Mouse (Mus musculus): ENCODE data around the gene Slc6a5. TPM values are rescaled to one million over a fixed set of nuclear protein-coding genes. Genes with fewer than 3 reads are reported as not detected.

The Slc6a5 gene
- total RNA-seq, 2 experiments from 2014 or later, result not detected

DNA sequence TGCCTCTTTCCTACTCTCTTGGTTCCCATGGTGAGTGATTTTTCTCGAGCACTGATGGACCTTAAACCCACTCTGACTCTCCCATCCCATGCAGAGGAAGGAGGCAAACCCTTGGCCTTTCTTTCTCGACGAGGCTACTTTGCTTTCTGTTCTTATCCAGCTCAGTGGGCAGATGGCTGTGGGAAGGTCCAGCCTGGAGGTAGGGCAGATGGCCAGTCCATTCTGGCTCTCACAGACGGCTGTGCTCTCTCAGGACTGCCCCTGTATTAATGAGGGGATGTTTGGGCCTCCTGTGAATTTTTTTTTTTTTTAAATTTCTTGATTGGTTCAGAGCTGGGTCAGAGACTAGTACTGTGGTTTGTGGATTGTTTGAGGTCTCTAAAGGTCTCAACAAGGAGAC is 59.6 kb downstream of the Slc6a5 start:
- Histone ChIP-seq H3K4me3 (no peak overlapping the region), H3K27ac (no peak overlapping the region)
- no peak for TF ChIP-seq CTCF (conservative IDR thresholded peaks at IDR 0.05)
- no peak for DNase-seq (ENCODE audit: low spot score in 2 of 2)

DNA sequence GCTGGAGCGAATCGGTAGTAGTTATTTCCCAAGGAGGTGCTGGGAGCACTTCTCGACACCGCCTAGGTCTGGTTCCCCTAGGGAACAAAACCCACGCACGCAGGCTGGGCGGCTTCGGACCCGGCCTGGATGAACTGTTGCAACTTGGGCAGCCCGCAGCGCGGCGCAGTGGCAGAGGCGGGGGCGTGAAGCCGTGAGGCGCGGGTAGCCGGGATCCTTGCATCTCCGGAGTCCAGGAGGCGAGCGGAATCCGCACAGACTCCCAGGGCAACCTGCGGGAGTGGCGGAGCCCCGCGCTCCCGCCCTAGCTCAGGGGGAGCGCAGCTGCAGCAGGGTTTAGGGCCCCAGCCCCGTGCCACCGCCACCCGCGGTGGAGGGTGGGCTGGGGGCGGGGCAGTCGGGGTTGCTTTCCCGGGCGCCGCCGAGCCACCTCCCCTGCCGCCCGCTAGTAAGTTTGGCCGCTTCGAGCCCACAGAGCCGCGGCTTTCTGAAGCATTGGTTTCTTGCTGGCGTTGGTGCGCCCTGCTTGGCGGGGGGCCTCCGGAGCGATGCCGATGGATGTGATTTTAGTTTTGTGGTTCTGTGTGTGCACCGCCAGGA is 65.0 kb downstream of the Slc6a5 start, which contains the start of gene Nell1:
TSS of gene Nell1 (plus strand) at position 24 of the 600 bp plus-strand sequence.
- DNase-seq (ENCODE audit: low spot score in 2 of 2), result peak in 1 of 2 experiments; percentile 20
- Histone ChIP-seq H3K4me3 (peak within 1 kb of the TSS; percentile 62), H3K27ac (peak within 1 kb of the TSS; percentile 82)
- no peak for TF ChIP-seq CTCF (conservative IDR thresholded peaks at IDR 0.05)

DNA sequence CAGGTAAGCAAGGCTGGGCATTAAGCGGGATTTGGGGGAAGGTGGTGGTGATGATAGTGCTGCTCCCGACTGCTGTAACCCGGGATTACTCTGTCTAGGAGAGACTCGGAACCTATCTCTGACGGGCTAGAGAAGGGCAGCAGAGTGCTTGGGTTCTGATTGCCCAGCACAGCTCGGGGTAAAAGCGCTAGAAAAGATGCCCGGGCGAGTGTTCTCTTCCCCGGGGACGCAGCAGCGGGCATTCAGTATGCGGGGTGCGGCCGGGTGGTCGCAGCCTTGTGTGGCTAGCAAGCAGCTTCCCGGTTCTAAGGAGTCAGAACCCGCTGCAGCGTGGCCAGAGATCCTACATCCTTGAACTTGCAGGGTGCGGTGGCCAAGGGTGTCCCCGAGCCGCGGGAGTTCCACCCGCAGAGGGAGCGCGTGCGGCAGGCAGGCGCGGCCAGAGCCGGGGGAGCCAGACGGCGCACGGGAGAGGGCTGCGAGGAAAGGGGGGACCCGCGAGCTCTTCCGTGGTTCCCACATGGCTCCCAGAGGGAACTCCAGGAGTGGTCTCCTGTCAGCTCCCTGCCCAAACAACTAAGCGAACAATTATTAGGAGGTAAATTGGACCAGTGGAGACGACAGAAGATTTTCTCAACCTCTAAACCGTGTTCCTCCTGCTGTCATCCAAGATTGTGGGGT is 65.6 kb downstream of the Slc6a5 start:
- Histone ChIP-seq H3K4me3 (peak overlapping the region; percentile 62), H3K27ac (peak overlapping the region; percentile 82)
- peak; percentile 69 for TF ChIP-seq CTCF (conservative IDR thresholded peaks at IDR 0.05)
- peak in 1 of 2 experiments; percentile 45 for DNase-seq (ENCODE audit: low spot score in 2 of 2)

GRCm38 (mm10) chr7:49981511-49982227 is 71.7 kb downstream of the Slc6a5 start:
- peak; percentile 67 for TF ChIP-seq CTCF (conservative IDR thresholded peaks at IDR 0.05)
- no peak overlapping the region for H3K4me3 ChIP-seq
- no peak for DNase-seq (ENCODE audit: low spot score in 2 of 2)
- no peak overlapping the region for H3K27ac ChIP-seq

- Histone ChIP-seq H3K27ac (no peak overlapping the region), H3K4me3 (no peak overlapping the region)
- no peak for TF ChIP-seq CTCF (conservative IDR thresholded peaks at IDR 0.05)
- no peak for DNase-seq (ENCODE audit: low spot score in 2 of 2)
These were observed 74.8 kb downstream of the Slc6a5 start for GRCm38 (mm10) chr7:49984698-49985097.

DNA sequence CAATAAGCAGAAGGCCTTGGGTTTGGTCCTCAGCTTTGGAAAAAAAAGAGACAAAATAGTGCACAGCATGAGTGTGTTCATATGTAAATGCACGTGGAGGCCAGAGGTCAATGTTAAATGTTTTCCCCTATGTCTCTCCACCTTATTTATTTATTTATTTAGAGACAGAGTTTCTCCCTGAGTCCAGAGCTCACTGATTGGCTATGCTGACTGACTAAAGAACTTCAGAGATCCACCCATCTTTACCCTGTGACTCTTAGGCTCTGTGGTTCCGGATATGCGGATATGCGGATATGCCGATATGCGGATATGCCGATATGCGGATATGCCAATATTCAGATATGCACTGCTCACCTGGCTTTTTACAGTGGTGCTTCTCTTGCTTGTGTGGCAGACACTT is 76.0 kb downstream of the Slc6a5 start:
- no peak for DNase-seq (ENCODE audit: low spot score in 2 of 2)
- Histone ChIP-seq H3K4me3 (no peak overlapping the region), H3K27ac (no peak overlapping the region)
- no peak for TF ChIP-seq CTCF (conservative IDR thresholded peaks at IDR 0.05)

DNA sequence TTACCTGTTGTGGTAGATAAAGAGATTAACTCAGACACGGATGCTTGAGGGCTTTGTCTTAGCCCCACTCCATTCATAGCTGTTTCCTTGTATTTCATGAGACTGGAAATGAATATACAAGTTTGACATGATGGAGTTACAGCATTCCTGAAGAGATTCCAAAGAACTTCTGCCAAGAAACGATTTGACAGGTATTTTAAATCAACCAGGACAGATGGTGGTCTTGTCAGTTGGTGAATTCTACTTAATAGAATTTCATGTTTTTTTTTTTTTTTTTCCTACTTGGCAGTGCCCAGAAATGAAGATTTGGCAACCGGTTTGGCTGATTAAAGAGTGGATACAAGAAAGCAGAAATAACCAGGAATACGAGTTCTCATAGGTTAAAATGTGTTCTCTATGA is 89.4 kb downstream of the Slc6a5 start:
- DNase-seq (ENCODE audit: low spot score in 2 of 2), result no peak
- no peak for TF ChIP-seq CTCF (conservative IDR thresholded peaks at IDR 0.05)
- Histone ChIP-seq H3K4me3 (no peak overlapping the region), H3K27ac (no peak overlapping the region)

GRCm38 (mm10) chr7:50005268-50005667 is 95.3 kb downstream of the Slc6a5 start:
- Histone ChIP-seq H3K27ac (no peak overlapping the region), H3K4me3 (no peak overlapping the region)
- no peak for TF ChIP-seq CTCF (conservative IDR thresholded peaks at IDR 0.05)
- no peak for DNase-seq (ENCODE audit: low spot score in 2 of 2)

Other genes with a start within 250 kb of the Slc6a5 start
- gene Htatip2, start 151.0 kb upstream of the Slc6a5 start, total RNA-seq (2021), result 10 to 100 TPM; 10.9 to 12.5 TPM
- 10 to 100 TPM; 33.5 to 35.0 TPM for gene Prmt3, start 131.8 kb upstream of the Slc6a5 start, total RNA-seq (2021)
- gene Nell1, start 64.7 kb downstream of the Slc6a5 start, total RNA-seq (2021), result 10 to 100 TPM; 46.2 to 51.7 TPM